Mouse (Mus musculus) CH12.LX (cell line): ENCODE measurements at regions not wholly inside any gene's neighbourhood (a gene's known extent, or its start where the extent isn't known, plus 50 kb on each side); places are given as distances from the start of the nearest gene placed in this dataset.

Source experiments
- DNase-seq: peaks from one replicate; pipeline ENCODE4 v3.0.0-alpha.2; 2013; ENCODE audit errors: extremely low read depth
- H3K27ac ChIP-seq: 2 replicates; pipeline ENCODE4 v1.5.1; 2012; ENCODE audit warnings: low read depth, mild to moderate bottlenecking, control low read depth, moderate library complexity; ENCODE audit not compliant: insufficient read depth
- H3K27me3 ChIP-seq: replicated peaks from 2 replicates; pipeline ENCODE3; 2012; ENCODE audit warnings: inconsistent platforms
- H3K36me3 ChIP-seq, 2 experiments: replicated peaks in 1 of 2; 2 replicates each; pipeline versions ENCODE3 to v1.6.1; 2012; ENCODE audit warnings: inconsistent platforms in 1 of 2, low read length in 1 of 2, mild to moderate bottlenecking in 1 of 2, mixed read lengths in 1 of 2, moderate library complexity in 1 of 2; ENCODE audit not compliant: control insufficient read depth in 1 of 2, insufficient read depth in 1 of 2
- H3K4me1 ChIP-seq, 2 experiments: 2 replicates each; pipeline ENCODE4 v1.6.1; 2012; ENCODE audit warnings: inconsistent platforms in 1 of 2, moderate library complexity in 1 of 2; ENCODE audit not compliant: insufficient read depth in 2 of 2, control insufficient read depth in 1 of 2
- H3K4me2 ChIP-seq: 2 replicates; pipeline ENCODE4 v1.6.1; 2012; ENCODE audit warnings: low read depth, mild to moderate bottlenecking, control low read depth; ENCODE audit not compliant: poor library complexity, insufficient read depth, severe bottlenecking
- H3K4me3 ChIP-seq, 3 experiments: fragments of 150-350 bp in 1 of 3; sonication (generic) in 1 of 3; replicated peaks in 1 of 3; 2 replicates each; pipeline versions ENCODE3 to v1.5.1; 2011 to 2012; ENCODE audit warnings: low read depth in 2 of 3, low read length in 2 of 3, mild to moderate bottlenecking in 2 of 3, moderate library complexity in 2 of 3, control low read depth in 1 of 3, improper control_type of control experiment in 1 of 3, inconsistent platforms in 1 of 3, mixed read lengths in 1 of 3; ENCODE audit not compliant: poor library complexity in 1 of 3
- H3K79me2 ChIP-seq: replicated peaks from 2 replicates; pipeline ENCODE4 v1.6.1; 2012; ENCODE audit warnings: mild to moderate bottlenecking, moderate library complexity; ENCODE audit not compliant: control insufficient read depth, poor library complexity, insufficient read depth, severe bottlenecking; ENCODE audit errors: extremely low read depth
- H3K9ac ChIP-seq: 2 replicates; pipeline ENCODE4 v1.6.1; 2012; ENCODE audit warnings: low read depth, mild to moderate bottlenecking, control low read depth, moderate library complexity; ENCODE audit not compliant: insufficient read depth
- H3K9me3 ChIP-seq: replicated peaks from 2 replicates; pipeline ENCODE3; 2012; ENCODE audit warnings: low read length, inconsistent platforms, mixed read lengths
- CHD1 ChIP-seq: IDR thresholded peaks from 2 replicates; pipeline ENCODE4 v1.6.1; 2012; ENCODE audit warnings: low read depth, low read length, improper control_type of control experiment, inconsistent platforms
- EP300 ChIP-seq: IDR thresholded peaks from 2 replicates; pipeline ENCODE4 v1.6.1; 2011; ENCODE audit warnings: low read length, improper control_type of control experiment
- ETS1 ChIP-seq: conservative IDR thresholded peaks from 2 replicates; pipeline ENCODE4 v1.6.1; 2012; ENCODE audit warnings: low read depth, mild to moderate bottlenecking, inconsistent platforms, low read length, improper control_type of control experiment, moderate library complexity
- GABPA ChIP-seq: IDR thresholded peaks from 2 replicates; pipeline ENCODE4 v1.6.1; 2012; ENCODE audit warnings: low read depth, low read length, improper control_type of control experiment, inconsistent platforms; ENCODE audit not compliant: insufficient replicate concordance
- IRF4 ChIP-seq: IDR thresholded peaks from 2 replicates; pipeline ENCODE4 v1.6.1; 2014; ENCODE audit warnings: low read depth, mild to moderate bottlenecking, inconsistent platforms, low read length, improper control_type of control experiment
- JUN ChIP-seq: IDR thresholded peaks from 2 replicates; pipeline ENCODE4 v1.6.1; 2011; ENCODE audit warnings: low read depth, mild to moderate bottlenecking, low read length, improper control_type of control experiment, moderate library complexity; ENCODE audit not compliant: insufficient read depth
- KAT2A ChIP-seq: IDR thresholded peaks from 2 replicates; pipeline ENCODE4 v1.6.1; 2012; ENCODE audit warnings: low read length, improper control_type of control experiment, inconsistent platforms; ENCODE audit not compliant: insufficient replicate concordance
- MAFK ChIP-seq: IDR thresholded peaks from 2 replicates; pipeline ENCODE4 v1.6.1; 2011; ENCODE audit warnings: low read length, improper control_type of control experiment; ENCODE audit not compliant: insufficient replicate concordance
- MAZ ChIP-seq: IDR thresholded peaks from 2 replicates; pipeline ENCODE4 v1.6.1; 2012; ENCODE audit warnings: low read depth, mild to moderate bottlenecking, inconsistent platforms, low read length, improper control_type of control experiment, moderate library complexity
- MEF2A ChIP-seq: IDR thresholded peaks from 2 replicates; pipeline ENCODE4 v1.6.1; 2014; ENCODE audit warnings: low read depth, mild to moderate bottlenecking, inconsistent platforms, low read length, improper control_type of control experiment, borderline replicate concordance
- MXI1 ChIP-seq: IDR thresholded peaks from 2 replicates; pipeline ENCODE4 v1.6.1; 2011; ENCODE audit warnings: mild to moderate bottlenecking, low read depth, low read length, improper control_type of control experiment
- MYC ChIP-seq: IDR thresholded peaks from 2 replicates; pipeline ENCODE4 v1.6.1; 2011; ENCODE audit warnings: low read depth, mild to moderate bottlenecking, improper control_type of control experiment, low read length
- NELFE ChIP-seq: IDR thresholded peaks from 2 replicates; pipeline ENCODE4 v1.6.1; 2011; ENCODE audit warnings: low read depth, low read length, improper control_type of control experiment
- NRF1 ChIP-seq: IDR thresholded peaks from 2 replicates; pipeline ENCODE4 v1.6.1; 2014; ENCODE audit warnings: low read depth, mild to moderate bottlenecking, inconsistent platforms, low read length, improper control_type of control experiment, moderate library complexity
- POLR2A ChIP-seq: IDR thresholded peaks from 2 replicates; pipeline ENCODE4 v1.6.1; 2011; ENCODE audit warnings: low read depth, mild to moderate bottlenecking, improper control_type of control experiment, low read length
- POLR2AphosphoS2 ChIP-seq: IDR thresholded peaks from 2 replicates; pipeline ENCODE4 v1.6.1; 2011; ENCODE audit warnings: low read depth, low read length, improper control_type of control experiment
- RAD21 ChIP-seq: IDR thresholded peaks from 2 replicates; pipeline ENCODE4 v1.6.1; 2011; ENCODE audit warnings: low read depth, mild to moderate bottlenecking, low read length, improper control_type of control experiment, moderate library complexity
- RCOR1 ChIP-seq: conservative IDR thresholded peaks from 2 replicates; pipeline ENCODE4 v1.6.1; 2012; ENCODE audit warnings: low read depth, mild to moderate bottlenecking, inconsistent platforms, low read length, improper control_type of control experiment
- SMC3 ChIP-seq: IDR thresholded peaks from 2 replicates; pipeline ENCODE4 v1.6.1; 2011; ENCODE audit warnings: low read depth, low read length, improper control_type of control experiment
- TCF12 ChIP-seq: IDR thresholded peaks from 2 replicates; pipeline ENCODE4 v1.6.1; 2014; ENCODE audit warnings: low read depth, mild to moderate bottlenecking, inconsistent platforms, low read length, improper control_type of control experiment
- UBTF ChIP-seq: IDR thresholded peaks from 2 replicates; pipeline ENCODE4 v1.6.1; 2012; ENCODE audit warnings: low read depth, mild to moderate bottlenecking, inconsistent platforms, low read length, improper control_type of control experiment, moderate library complexity
- ZKSCAN1 ChIP-seq: IDR thresholded peaks from 2 replicates; pipeline ENCODE4 v1.6.1; 2012; ENCODE audit warnings: low read depth, inconsistent platforms, low read length, improper control_type of control experiment, borderline replicate concordance
- ZMIZ1 ChIP-seq: IDR thresholded peaks from 2 replicates; pipeline ENCODE4 v1.6.1; 2012; ENCODE audit warnings: low read depth, mild to moderate bottlenecking, inconsistent platforms, low read length, improper control_type of control experiment
- ZNF384 ChIP-seq: IDR thresholded peaks from 2 replicates; pipeline ENCODE4 v1.6.1; 2012; ENCODE audit warnings: low read depth, low read length, improper control_type of control experiment, inconsistent platforms
- dilution Hi-C: fragments of 300-500 bp; cut with MboI; formaldehyde crosslinking; loops from 2 replicates; pipeline ENCODE4 v1.14.3; 2020; ENCODE audit warnings: low sequenced_read_pairs; ENCODE audit not compliant: extremely low pct_unique_long_range_greater_than_20kb, extremely low pct_ligation_motif_present
- in situ Hi-C: fragments of 300-500 bp; cut with MboI; formaldehyde crosslinking; loops from 3 replicates; pipeline ENCODE4 v1.14.3; 2019; ENCODE audit warnings: low sequenced_read_pairs, low pct_ligation_motif_present, low pct_unique_long_range_greater_than_20kb, mixed read lengths

DNA sequence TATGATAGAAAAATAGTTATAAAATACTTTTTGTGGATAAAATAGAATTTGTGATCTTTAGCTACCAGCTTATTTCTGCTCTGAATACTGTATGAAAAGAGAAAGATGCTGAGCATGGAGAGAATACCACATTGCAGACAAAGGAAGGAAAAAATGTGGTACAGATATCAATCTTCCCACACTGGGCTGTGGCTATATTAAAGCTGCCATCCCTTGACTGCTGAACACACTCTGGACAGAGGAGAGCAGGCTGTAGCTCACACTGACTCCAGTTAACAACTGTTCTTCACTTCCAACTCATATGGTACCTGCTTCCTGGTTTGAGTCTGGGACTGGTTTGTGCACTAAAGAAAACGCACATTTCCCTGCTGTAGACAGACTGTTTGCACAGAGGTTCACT, 76.7 kb upstream of the Try4 start:
- dilution Hi-C loops, result no loop called here
- no peaks in the 10 kb centered on the region for H3K27me3 ChIP-seq

DNA sequence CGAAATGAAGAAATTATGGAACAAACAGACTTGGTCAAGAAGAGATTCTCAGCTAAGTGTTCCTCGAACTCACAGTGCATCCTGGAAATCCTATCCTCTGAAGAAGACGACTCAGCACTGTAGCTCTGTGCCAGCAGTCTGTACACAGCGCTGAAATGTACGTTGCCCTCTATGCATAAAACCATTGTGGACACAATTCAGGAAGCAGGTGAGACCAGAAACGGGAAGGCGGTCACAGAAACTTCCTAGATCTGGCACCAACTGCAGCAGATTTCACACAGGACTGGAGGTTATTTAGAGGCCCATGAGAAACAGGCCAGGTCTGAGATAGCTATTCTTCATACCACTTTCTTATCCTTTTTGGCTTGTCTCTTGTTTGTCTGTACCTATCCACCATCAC, 83.7 kb upstream of the Try4 start:
- Histone ChIP-seq H3K4me1 (peaks cover 0 to 8% of the 10 kb centered on the region in 2 experiments; a peak in 2 of 4 replicates), H3K9me3 (no peaks in the 10 kb centered on the region), H3K9ac (no peak overlapping the region), H3K79me2 (no peaks in the 10 kb centered on the region), H3K4me2 (no peak overlapping the region), H3K27ac (no peak overlapping the region), H3K4me3 (no peak overlapping the region), H3K27me3 (no peaks in the 10 kb centered on the region), H3K36me3 (no peaks in the 10 kb centered on the region)
- DNase-seq, result no peak
- dilution Hi-C loops (no loop called here), in situ Hi-C loops (no loop called here)
- TF ChIP-seq UBTF (no peak), ZNF384 (no peak), RAD21 (no peak), ZKSCAN1 (no peak), RCOR1 (no peak), MEF2A (no peak), EP300 (no peak), MXI1 (no peak), KAT2A (no peak), GABPA (no peak), SMC3 (no peak), MYC (no peak)

More for the DNA sequence above, 76.7 kb upstream of the Try4 start:
- Histone ChIP-seq H3K36me3 (no peaks in the 10 kb centered on the region), H3K27ac (no peak overlapping the region), H3K4me3 (no peak overlapping the region), H3K9ac (no peak overlapping the region), H3K4me1 (no peaks in the 10 kb centered on the region), H3K4me2 (no peak overlapping the region), H3K79me2 (no peaks in the 10 kb centered on the region), H3K9me3 (no peaks in the 10 kb centered on the region)
- no peak for DNase-seq
- in situ Hi-C loops, result no loop called here
- TF ChIP-seq MEF2A (no peak), TCF12 (no peak), KAT2A (no peak), MAZ (no peak), CHD1 (no peak), POLR2A (no peak), NRF1 (no peak), JUN (no peak), POLR2AphosphoS2 (no peak), MXI1 (no peak), NELFE (no peak), RCOR1 (no peak), ZMIZ1 (no peak), MAFK (no peak), UBTF (no peak), RAD21 (no peak), ZKSCAN1 (no peak), MYC (no peak), ETS1 (no peak), IRF4 (no peak)
